Mouse (Mus musculus) C2C12 (cell line): ENCODE data around the gene Edn1. TPM values are rescaled to one million over a fixed set of nuclear protein-coding genes. Genes with fewer than 3 reads are reported as not detected.

Source experiments
- H3K27me3 ChIP-seq: one replicate; pipeline ENCODE4 v1.6.1; 2011; ENCODE audit not compliant: control insufficient read depth, insufficient read depth, insufficient read length
- H3K36me3 ChIP-seq: one replicate; pipeline ENCODE4 v1.6.1; 2011; ENCODE audit not compliant: control insufficient read depth, insufficient read depth
- H3K4me3 ChIP-seq: one replicate; pipeline ENCODE4 v1.5.1; 2011; ENCODE audit warnings: mild to moderate bottlenecking, control low read depth; ENCODE audit not compliant: poor library complexity, insufficient read depth, severe bottlenecking
- H3K79me2 ChIP-seq: one replicate; pipeline ENCODE4 v1.6.1; 2011; ENCODE audit not compliant: control insufficient read depth, insufficient read depth
- H3K79me3 ChIP-seq: one replicate; pipeline ENCODE4 v1.6.1; 2011; ENCODE audit warnings: low read depth, control low read depth
- H3ac ChIP-seq: one replicate; pipeline ENCODE3; 2011; ENCODE audit warnings: low read depth; ENCODE audit not compliant: control insufficient read depth, insufficient read length
- CEBPB ChIP-seq: IDR thresholded peaks from one replicate; pipeline ENCODE4 v1.6.1; 2011; ENCODE audit warnings: low read depth, mild to moderate bottlenecking, control low read depth, moderate library complexity
- CTCF ChIP-seq: IDR thresholded peaks from one replicate; pipeline ENCODE4 v1.5.1; 2011; ENCODE audit not compliant: control insufficient read depth, insufficient read depth, insufficient read length
- FOSL1 ChIP-seq: IDR thresholded peaks from one replicate; pipeline ENCODE4 v1.8.0; 2011; ENCODE audit warnings: mild to moderate bottlenecking, low read length; ENCODE audit not compliant: poor library complexity, insufficient read depth, severe bottlenecking
- MAX ChIP-seq: IDR thresholded peaks from one replicate; pipeline ENCODE4 v1.6.1; 2011; ENCODE audit warnings: mild to moderate bottlenecking, control low read depth
- MYOD1 ChIP-seq: IDR thresholded peaks from one replicate; pipeline ENCODE4 v1.6.1; 2011; ENCODE audit warnings: low read depth; ENCODE audit not compliant: control insufficient read depth, insufficient read length
- MYOG ChIP-seq: IDR thresholded peaks from one replicate; pipeline ENCODE4 v1.6.1; 2011; ENCODE audit not compliant: control insufficient read depth, insufficient read length; ENCODE audit errors: extremely low read depth
- USF1 ChIP-seq: IDR thresholded peaks from one replicate; pipeline ENCODE4 v1.6.1; 2011; ENCODE audit warnings: low read depth, mild to moderate bottlenecking, control low read depth, moderate library complexity
- polyA plus RNA-seq: library from polyadenylated mRNA; unstranded; fragments of >200 nt; fragmentation: generic; extraction: Trizol; gene quantifications from one replicate; pipeline ENCODE4 v1.2.1, GENCODE M21; 2012; ENCODE audit warnings: missing spikeins

Edn1 gene
- polyA plus RNA-seq, 1 experiment: 0.90 TPM

DNA sequence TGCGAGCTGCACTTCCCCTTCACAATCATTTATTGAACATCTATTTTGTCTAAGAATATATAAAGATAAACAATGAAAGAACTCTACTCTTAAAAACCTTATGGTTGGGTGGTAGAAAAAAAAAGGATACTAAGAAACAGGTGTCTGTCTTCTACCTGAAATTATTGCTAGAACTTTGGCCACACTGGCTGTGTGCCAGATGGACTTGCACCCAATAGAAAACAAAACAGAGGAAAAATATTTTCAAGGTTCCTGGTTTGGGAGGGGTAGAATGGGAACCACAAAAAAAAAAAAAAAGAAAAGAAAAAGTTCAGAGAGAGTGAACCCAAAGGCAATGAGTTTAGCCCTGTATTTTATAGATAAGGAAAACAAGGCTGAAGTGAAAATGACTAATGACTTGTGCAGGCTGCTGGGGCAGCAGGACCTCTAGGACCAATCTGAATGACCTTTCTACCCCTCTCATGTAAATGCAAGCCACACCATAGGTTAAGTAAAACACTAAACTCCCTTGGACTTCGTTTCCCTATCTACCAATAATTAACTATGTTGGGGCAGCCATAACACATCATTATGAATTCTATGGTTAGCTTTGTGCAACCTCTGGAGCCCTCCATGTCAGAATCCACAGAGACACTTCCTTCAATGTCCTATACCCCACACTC lies 40.7 kb downstream of the Edn1 start:
- Histone ChIP-seq H3K27me3 (no peaks in the 10 kb centered on the region), H3ac (no peak overlapping the region), H3K79me2 (no peaks in the 10 kb centered on the region), H3K4me3 (no peak overlapping the region), H3K79me3 (no peaks in the 10 kb centered on the region), H3K36me3 (no peaks in the 10 kb centered on the region)
- TF ChIP-seq MYOG: no peak

DNA sequence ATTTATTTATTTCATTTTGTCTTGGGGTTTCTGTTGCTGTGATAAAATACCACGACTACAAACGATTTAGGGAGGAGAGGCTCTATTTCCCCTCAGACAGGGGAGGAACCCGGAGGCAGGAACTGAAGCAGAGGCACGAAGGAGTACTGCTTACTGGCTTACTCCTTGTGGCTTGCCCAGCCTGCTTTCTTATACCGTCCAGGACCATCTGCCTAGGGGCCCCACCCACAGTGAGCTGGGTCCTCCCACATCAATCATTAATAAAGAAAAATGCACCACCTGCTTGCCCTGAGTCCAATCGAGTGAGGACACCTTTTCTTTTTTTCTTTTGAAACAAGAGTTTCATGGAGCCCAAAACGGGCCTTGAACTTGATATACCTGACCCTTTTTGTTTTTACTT lies 44.2 kb downstream of the Edn1 start:
- no peak overlapping the region for H3ac ChIP-seq
- no peaks in the 10 kb centered on the region for H3K27me3 ChIP-seq
- H3K4me3 ChIP-seq: no peak overlapping the region
- no peaks in the 10 kb centered on the region for H3K36me3 ChIP-seq
- H3K79me2 ChIP-seq: no peaks in the 10 kb centered on the region
- no peaks in the 10 kb centered on the region for H3K79me3 ChIP-seq
- no peak for TF ChIP-seq CTCF

DNA sequence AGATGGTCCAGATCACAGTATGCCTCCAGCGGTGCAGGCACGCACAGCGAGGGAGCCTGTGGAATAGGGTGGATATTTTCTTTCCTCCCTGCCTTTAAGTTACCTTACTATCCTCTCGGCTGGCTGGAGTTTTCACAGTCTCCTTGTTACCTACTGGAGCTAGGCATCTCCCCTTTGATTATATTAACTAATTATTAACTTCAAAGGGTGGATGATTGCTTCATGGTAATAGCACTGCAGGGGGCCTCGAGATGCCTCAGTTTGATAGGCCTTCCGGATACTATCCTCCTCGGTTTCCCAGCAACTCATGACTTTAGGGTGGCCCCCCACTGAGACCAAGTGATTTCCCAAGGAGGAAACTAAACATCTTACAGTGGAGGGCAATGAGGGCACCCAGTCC lies 45.1 kb downstream of the Edn1 start:
- no peak overlapping the region for H3K4me3 ChIP-seq
- H3ac ChIP-seq: no peak overlapping the region
- no peaks in the 10 kb centered on the region for H3K27me3 ChIP-seq
- no peaks in the 10 kb centered on the region for H3K36me3 ChIP-seq
- TF ChIP-seq MAX (no peak), CTCF (no peak), CEBPB (no peak), MYOD1 (no peak), FOSL1 (no peak), MYOG (no peak), USF1 (no peak)
- no peaks in the 10 kb centered on the region for H3K79me3 ChIP-seq
- no peaks in the 10 kb centered on the region for H3K79me2 ChIP-seq

DNA sequence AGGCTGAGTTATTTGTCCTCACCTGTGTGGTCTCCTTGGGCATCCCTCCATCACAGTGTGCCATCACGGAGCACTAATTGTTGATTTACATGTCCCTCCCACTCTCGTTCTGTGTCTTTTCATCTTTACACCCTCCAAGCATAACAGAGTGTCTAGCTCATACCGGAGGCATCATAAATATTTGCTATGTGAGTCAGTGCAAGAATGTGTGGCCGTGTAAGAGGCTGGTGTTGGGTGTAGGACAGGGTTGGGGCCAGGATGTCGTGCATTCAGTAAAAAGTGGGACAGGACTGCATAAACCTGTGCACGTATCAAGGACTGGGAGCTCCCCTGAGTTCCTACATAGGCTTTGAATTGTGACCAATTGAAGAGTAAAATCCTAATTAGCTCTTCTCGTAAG lies 50.4 kb downstream of the Edn1 start:
- no peak overlapping the region for H3K4me3 ChIP-seq
- no peaks in the 10 kb centered on the region for H3K36me3 ChIP-seq
- no peaks in the 10 kb centered on the region for H3K79me2 ChIP-seq
- no peak overlapping the region for H3ac ChIP-seq
- no peaks in the 10 kb centered on the region for H3K79me3 ChIP-seq
- no peak for TF ChIP-seq MAX
- no peak for TF ChIP-seq CEBPB
- peak; percentile 21 for TF ChIP-seq FOSL1
- TF ChIP-seq USF1: no peak
- no peaks in the 10 kb centered on the region for H3K27me3 ChIP-seq

Other genes starting within 250 kb of the Edn1 start
- gene Hivep1, start 249.5 kb upstream of the Edn1 start, polyA plus RNA-seq: 2.2 TPM